Mouse (Mus musculus): ENCODE data around the gene Nfkbib.

GRCm38 (mm10) chr7:28733211-28733610, 34.1 kb downstream of the Nfkbib start:
- no peak for TF ChIP-seq POLR2A (IDR thresholded peaks at IDR 0.05; ENCODE audit: borderline replicate concordance, control insufficient read depth, low read depth, low read length)
- TF ChIP-seq CTCF (IDR thresholded peaks at IDR 0.05; ENCODE audit: control insufficient read depth, insufficient read depth, low read length): no peak

All from bone marrow, adult 2 months (tissue).